Mouse (Mus musculus): ENCODE measurements around the gene E130114P18Rik. TPM values are rescaled to one million over a fixed set of nuclear protein-coding genes. Genes with fewer than 3 reads are reported as not detected.

Gene E130114P18Rik
- total RNA-seq, 1 experiment from 2014 or later = not detected

DNA sequence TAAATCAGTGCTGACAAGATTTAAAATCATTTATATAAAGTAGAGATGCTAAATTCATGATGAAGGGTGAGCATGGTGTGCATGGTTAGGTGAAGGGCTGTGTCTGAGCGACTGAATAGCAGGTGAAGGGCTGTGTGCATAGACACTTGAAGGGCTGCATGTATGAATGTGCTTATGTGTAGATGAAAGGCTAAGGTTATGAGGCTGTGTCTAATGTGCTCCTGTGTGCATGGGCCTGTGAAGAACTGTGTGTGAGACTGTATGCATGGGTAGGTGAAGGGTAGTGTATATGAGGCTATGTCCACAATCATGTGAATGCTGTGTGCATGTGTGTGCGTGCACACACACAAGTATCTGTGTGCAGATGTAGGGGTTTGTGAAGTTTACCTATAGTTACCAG, 29.0 kb upstream of the E130114P18Rik start:
- ATAC-seq (ENCODE audit: extremely low read depth, insufficient number of reproducible peaks, low FRiP score, poor library complexity, severe bottlenecking) = no peak

DNA sequence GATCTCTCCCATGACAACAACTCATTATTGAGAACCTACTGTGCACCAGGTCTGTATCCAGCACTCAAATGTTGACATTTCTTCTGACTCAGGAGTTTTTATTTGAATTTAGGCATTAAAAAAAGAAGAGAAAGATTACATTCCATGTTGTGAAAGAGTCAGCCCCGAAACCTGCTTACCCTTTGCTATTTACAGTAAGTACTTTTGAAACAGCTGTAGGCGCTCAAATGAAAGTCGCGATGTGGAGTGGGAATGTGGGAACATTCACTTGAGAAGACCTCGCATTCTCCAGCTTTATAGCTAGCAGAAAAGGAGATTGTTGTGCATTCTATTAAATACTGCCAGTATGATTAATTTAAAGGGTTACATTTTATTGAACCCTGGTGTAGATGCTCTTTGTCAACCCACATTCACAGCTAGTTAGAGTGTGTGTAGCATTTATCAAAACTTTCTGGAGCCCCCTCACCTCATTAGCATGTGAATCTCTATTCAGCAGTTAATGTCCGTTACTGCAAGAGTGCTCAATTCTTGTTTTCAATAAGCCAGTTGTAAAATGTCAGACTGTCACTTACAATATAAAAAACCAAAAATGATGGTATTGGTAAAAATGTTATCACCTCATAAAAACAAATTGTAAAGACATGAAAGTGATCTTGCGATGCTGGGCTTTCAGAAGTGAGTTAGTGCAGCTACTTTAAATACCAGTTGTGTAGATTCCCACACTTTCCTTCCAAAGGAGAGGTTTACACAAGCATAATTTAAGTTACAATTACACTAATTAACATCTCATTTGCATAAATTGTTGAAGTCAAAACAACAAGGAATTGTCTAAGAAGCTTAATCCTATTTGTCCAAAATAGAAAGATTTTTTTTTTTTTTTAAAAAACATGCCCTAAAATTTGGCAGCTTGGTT, 28.3 kb upstream of the E130114P18Rik start:
- no peak for ATAC-seq (ENCODE audit: extremely low read depth, insufficient number of reproducible peaks, low FRiP score, poor library complexity, severe bottlenecking)

DNA sequence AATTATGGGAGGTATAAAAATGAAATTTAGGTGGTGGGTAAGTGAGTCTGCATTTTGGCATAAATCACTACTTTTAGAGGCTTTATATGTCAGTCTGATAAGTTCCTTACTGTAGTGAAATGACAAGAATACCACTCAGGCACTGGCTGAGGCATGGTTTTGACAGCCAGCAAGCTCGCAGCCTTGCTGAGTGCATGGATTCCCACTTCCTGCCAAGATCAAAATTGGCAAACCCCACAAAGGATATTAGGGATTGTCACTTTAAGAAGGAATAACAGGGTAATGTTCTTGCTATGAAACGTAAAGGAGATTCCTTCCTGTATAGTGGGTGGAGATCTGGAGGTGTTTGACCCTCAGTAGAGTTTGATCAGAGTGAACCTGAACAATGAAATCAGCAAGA, 27.4 kb upstream of the E130114P18Rik start:
- no peak for ATAC-seq (ENCODE audit: extremely low read depth, insufficient number of reproducible peaks, low FRiP score, poor library complexity, severe bottlenecking)

GRCm38 (mm10) chr4:97804638-97805037, 26.8 kb upstream of the E130114P18Rik start:
- no peak for ATAC-seq (ENCODE audit: extremely low read depth, insufficient number of reproducible peaks, low FRiP score, poor library complexity, severe bottlenecking)

- ATAC-seq (ENCODE audit: extremely low read depth, insufficient number of reproducible peaks, low FRiP score, poor library complexity, severe bottlenecking) = no peak
Observed at GRCm38 (mm10) chr4:97803791-97804190, 25.9 kb upstream of the E130114P18Rik start.

GRCm38 (mm10) chr4:97796505-97796904, 18.6 kb upstream of the E130114P18Rik start:
- no peak for ATAC-seq (ENCODE audit: extremely low read depth, insufficient number of reproducible peaks, low FRiP score, poor library complexity, severe bottlenecking)

- no peak for ATAC-seq (ENCODE audit: extremely low read depth, insufficient number of reproducible peaks, low FRiP score, poor library complexity, severe bottlenecking)
Observed at GRCm38 (mm10) chr4:97795957-97796356, 18.1 kb upstream of the E130114P18Rik start.

GRCm38 (mm10) chr4:97794865-97795264, 17.0 kb upstream of the E130114P18Rik start:
- no peak for ATAC-seq (ENCODE audit: extremely low read depth, insufficient number of reproducible peaks, low FRiP score, poor library complexity, severe bottlenecking)

- ATAC-seq (ENCODE audit: extremely low read depth, insufficient number of reproducible peaks, low FRiP score, poor library complexity, severe bottlenecking) = no peak
Observed at GRCm38 (mm10) chr4:97793931-97794330, 16.1 kb upstream of the E130114P18Rik start.

- no peak for ATAC-seq (ENCODE audit: extremely low read depth, insufficient number of reproducible peaks, low FRiP score, poor library complexity, severe bottlenecking)
Observed at GRCm38 (mm10) chr4:97788537-97788936, 10.7 kb upstream of the E130114P18Rik start.

GRCm38 (mm10) chr4:97787515-97787914, 9.6 kb upstream of the E130114P18Rik start:
- ATAC-seq (ENCODE audit: extremely low read depth, insufficient number of reproducible peaks, low FRiP score, poor library complexity, severe bottlenecking) = no peak

DNA sequence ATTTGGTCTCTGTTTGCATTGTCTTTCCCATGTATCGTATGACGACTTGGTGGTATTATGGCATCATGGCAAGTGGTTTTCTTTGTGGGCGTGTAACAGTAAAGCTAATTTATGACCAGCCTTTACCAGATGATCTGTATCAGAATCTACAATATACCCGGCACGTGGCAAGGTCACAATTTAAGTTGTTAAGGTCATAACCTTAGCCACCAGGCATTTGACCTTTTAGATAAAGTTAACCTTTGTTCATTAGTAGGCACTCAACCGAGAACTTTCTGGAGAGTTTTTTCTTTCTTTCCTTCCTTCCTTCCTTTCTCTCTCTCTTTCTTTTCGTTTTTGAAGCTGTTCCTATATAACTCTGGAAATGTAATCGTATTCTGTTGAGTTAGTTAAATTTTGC, 8.7 kb upstream of the E130114P18Rik start:
- no peak for ATAC-seq (ENCODE audit: extremely low read depth, insufficient number of reproducible peaks, low FRiP score, poor library complexity, severe bottlenecking)

GRCm38 (mm10) chr4:97785547-97786271, 7.8 kb upstream of the E130114P18Rik start:
- no peak for ATAC-seq (ENCODE audit: extremely low read depth, insufficient number of reproducible peaks, low FRiP score, poor library complexity, severe bottlenecking)

GRCm38 (mm10) chr4:97784236-97784635, 6.4 kb upstream of the E130114P18Rik start:
- ATAC-seq (ENCODE audit: extremely low read depth, insufficient number of reproducible peaks, low FRiP score, poor library complexity, severe bottlenecking) = no peak

DNA sequence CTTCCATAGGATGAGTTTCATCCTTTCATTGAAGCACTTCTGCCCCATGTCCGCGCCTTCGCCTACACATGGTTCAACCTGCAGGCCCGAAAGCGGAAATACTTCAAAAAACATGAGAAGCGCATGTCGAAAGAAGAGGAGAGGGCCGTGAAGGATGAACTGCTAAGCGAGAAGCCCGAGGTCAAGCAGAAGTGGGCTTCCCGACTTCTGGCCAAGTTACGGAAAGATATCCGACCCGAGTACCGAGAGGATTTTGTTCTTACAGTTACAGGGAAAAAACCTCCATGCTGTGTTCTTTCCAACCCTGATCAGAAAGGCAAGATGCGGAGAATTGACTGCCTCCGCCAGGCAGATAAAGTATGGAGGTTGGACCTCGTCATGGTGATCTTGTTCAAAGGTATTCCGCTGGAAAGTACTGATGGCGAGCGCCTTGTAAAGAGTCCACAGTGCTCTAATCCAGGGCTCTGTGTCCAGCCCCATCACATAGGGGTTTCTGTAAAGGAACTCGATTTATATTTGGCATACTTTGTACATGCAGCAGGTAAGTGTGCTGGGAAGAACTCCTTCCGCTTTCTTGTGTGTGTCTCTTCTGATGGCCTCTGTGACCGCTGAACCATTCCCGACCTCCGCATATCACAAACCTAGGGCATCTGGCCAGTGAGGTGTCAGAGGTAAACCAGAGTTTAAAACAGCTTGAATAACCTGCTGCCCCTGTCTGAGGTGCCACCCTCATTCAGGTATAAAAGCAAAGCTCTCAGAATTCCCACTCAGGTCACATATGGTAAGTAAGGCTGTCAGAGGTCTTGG, 5.4 kb upstream of the E130114P18Rik start:
- ATAC-seq (ENCODE audit: extremely low read depth, insufficient number of reproducible peaks, low FRiP score, poor library complexity, severe bottlenecking) = no peak

DNA sequence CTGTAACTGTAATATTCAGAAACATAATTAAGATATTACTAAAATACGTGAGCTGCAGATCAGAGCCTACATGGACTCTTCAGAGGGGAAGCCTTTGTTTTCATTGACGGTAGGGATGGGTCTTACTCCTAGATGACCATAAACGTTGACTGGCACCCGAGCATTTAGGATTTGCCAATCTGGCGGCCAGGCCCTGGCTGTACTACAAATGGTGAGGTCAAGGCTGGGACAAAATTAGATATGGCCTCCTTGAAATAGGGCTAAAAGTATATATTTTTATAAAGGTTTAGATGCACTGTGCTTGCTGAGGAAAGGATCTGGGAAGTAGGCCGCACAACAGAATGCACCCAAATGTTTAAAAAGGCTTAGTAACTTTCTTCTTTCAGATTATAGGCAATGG, 4.6 kb upstream of the E130114P18Rik start:
- no peak for ATAC-seq (ENCODE audit: extremely low read depth, insufficient number of reproducible peaks, low FRiP score, poor library complexity, severe bottlenecking)

GRCm38 (mm10) chr4:97782069-97782468, 4.2 kb upstream of the E130114P18Rik start:
- ATAC-seq (ENCODE audit: extremely low read depth, insufficient number of reproducible peaks, low FRiP score, poor library complexity, severe bottlenecking) = no peak

GRCm38 (mm10) chr4:97780666-97781435, 3.0 kb upstream of the E130114P18Rik start:
- ATAC-seq (ENCODE audit: extremely low read depth, insufficient number of reproducible peaks, low FRiP score, poor library complexity, severe bottlenecking) = no peak

GRCm38 (mm10) chr4:97780024-97780423, 2.1 kb upstream of the E130114P18Rik start:
- no peak for ATAC-seq (ENCODE audit: extremely low read depth, insufficient number of reproducible peaks, low FRiP score, poor library complexity, severe bottlenecking)
